Mouse (Mus musculus) NIH3T3 (cell line): ENCODE measurements around the gene Tmem108.
A peak's percentile ranks its signal among the peaks of the same experiment; 100 is the strongest.

ENCODE experiments used
- DNase-seq: peaks from one replicate; pipeline ENCODE4 v3.0.0-alpha.2; 2012; ENCODE audit warnings: low read depth

The Tmem108 gene

GRCm38 (mm10) chr9:103761647-103762084 is at the start of gene Tmem108:
Gene Tmem108, minus strand, starts transcription at chr9:103761837.
- no peak for DNase-seq

GRCm38 (mm10) chr9:103789029-103789428 is 27.4 kb upstream of the Tmem108 start:
- no peak for DNase-seq

- DNase-seq, result no peak
These were observed 22.5 kb upstream of the Tmem108 start for GRCm38 (mm10) chr9:103784156-103784555.

GRCm38 (mm10) chr9:103783276-103783675 is 21.6 kb upstream of the Tmem108 start:
- DNase-seq, result no peak

- DNase-seq, result no peak
These were observed 20.7 kb upstream of the Tmem108 start for GRCm38 (mm10) chr9:103782306-103782705.

GRCm38 (mm10) chr9:103781407-103781806 is 19.8 kb upstream of the Tmem108 start:
- no peak for DNase-seq

- no peak for DNase-seq
These were observed 19.0 kb upstream of the Tmem108 start for GRCm38 (mm10) chr9:103780598-103780997.

GRCm38 (mm10) chr9:103778185-103778584 is 16.5 kb upstream of the Tmem108 start:
- DNase-seq, result no peak

- no peak for DNase-seq
These were observed 476 bp downstream of the Tmem108 start for GRCm38 (mm10) chr9:103761151-103761571.

- no peak for DNase-seq
These were observed 1.3 kb downstream of the Tmem108 start for GRCm38 (mm10) chr9:103760356-103760755.

GRCm38 (mm10) chr9:103759829-103760228 is 1.8 kb downstream of the Tmem108 start:
- no peak for DNase-seq

- DNase-seq, result peak; percentile 78
These were observed 2.5 kb downstream of the Tmem108 start for GRCm38 (mm10) chr9:103758930-103759695.

GRCm38 (mm10) chr9:103758246-103758645 is 3.4 kb downstream of the Tmem108 start:
- DNase-seq, result no peak

- DNase-seq, result no peak
These were observed 9.0 kb downstream of the Tmem108 start for GRCm38 (mm10) chr9:103752618-103753017.

- DNase-seq, result no peak
These were observed 10.1 kb downstream of the Tmem108 start for GRCm38 (mm10) chr9:103751568-103751967.

- peak; percentile 3 for DNase-seq
These were observed 11.1 kb downstream of the Tmem108 start for GRCm38 (mm10) chr9:103750491-103750890.

- DNase-seq, result no peak
These were observed 15.0 kb downstream of the Tmem108 start for GRCm38 (mm10) chr9:103746598-103746997.

- DNase-seq, result no peak
These were observed 21.5 kb downstream of the Tmem108 start for GRCm38 (mm10) chr9:103740145-103740544.

- no peak for DNase-seq
These were observed 22.6 kb downstream of the Tmem108 start for GRCm38 (mm10) chr9:103739062-103739461.

- no peak for DNase-seq
These were observed 31.9 kb downstream of the Tmem108 start for GRCm38 (mm10) chr9:103729716-103730115.

GRCm38 (mm10) chr9:103726751-103727462 is 34.7 kb downstream of the Tmem108 start:
- DNase-seq, result no peak

GRCm38 (mm10) chr9:103725497-103725896 is 36.1 kb downstream of the Tmem108 start:
- no peak for DNase-seq

- DNase-seq, result no peak
These were observed 40.2 kb downstream of the Tmem108 start for GRCm38 (mm10) chr9:103721486-103721885.
